Mouse (Mus musculus): Measurements from ENCODE around the gene Slc6a20b. TPM values are rescaled to one million over a fixed set of nuclear protein-coding genes. Genes with fewer than 3 reads are reported as not detected.

Slc6a20b gene
- not detected in 4 replicates for total RNA-seq (2023)

DNA sequence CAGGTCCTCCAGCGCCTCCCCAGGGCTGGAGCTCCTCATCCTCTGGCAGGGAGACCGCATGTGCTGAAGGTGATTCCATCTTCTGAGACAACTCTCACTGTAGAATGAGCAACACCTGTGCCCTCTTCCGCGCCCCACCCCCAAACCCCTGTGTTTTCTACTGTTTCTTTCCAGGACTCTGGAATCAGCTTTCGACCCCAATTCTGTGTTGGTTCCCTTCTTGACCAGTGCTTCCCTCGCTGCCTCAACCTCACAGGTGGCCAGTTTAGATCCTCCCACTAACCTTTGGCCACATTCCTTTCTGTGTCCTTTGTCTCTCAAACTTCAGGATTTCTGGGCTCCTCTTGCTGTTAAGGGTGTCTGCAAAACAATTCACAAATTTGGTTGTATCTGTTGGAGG lies at the start of gene Slc6a20b:
Gene Slc6a20b, minus strand, starts transcription at position 285 of the 400 bp plus-strand sequence.

DNA sequence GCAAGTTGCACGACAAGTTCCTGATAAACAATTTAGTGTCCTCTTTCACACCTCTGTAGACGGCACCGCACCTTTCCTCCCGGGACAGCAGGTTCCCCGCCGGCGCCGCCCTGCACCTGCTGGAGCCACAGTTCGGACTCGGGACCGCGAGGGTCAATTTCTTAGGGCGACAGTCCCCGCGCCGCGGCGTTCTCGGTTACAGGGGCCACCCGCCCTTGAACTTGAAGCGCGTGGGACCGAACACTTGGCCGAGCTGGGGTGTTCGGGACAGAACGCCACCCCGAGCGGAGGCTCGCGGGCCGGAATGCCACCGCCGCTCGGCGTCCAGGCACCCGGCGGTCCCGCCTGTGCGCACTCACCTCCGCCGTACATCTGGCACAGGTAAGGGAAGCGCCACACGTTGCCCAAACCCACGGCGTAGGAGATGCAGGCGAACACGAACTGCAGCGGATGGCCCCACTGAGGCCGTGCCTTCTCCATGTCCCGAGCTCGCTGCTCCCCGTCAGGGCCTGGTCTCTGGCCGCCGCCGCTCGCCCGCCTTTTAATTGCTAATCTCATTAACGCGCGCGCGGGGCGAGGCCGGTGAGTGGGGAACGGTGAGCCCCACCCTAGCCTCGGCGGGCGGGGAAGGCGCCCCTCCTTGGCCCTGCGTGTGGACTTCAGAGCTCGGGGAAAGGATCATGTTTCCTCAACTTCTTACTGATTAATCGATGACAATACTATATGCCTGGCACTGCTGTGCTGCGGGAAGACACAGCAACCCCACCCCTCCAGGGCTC lies 46.2 kb upstream of the Slc6a20b start, which contains the start of the genes Ccr9 and Slc6a20a:
Gene Ccr9, plus strand, starts transcription at position 113 of the 779 bp plus-strand sequence.
Gene Slc6a20a, minus strand, starts transcription at position 559 of the 779 bp plus-strand sequence.

Other genes with a start within 250 kb of the Slc6a20b start
- 134 to 158 TPM (median 145 TPM) in 4 replicates for gene Limd1, start 153.9 kb downstream of the Slc6a20b start, total RNA-seq (2023)
- 21.1 to 28.2 TPM (median 23.9 TPM) in 4 replicates for gene Sacm1l, start 102.8 kb downstream of the Slc6a20b start, total RNA-seq (2023)
- 0.78 to 1.0 TPM (median 1.0 TPM) in 4 replicates for gene Ccr9, start 45.9 kb upstream of the Slc6a20b start, total RNA-seq (2023)
- not detected in 4 replicates for gene Slc6a20a, start 46.3 kb upstream of the Slc6a20b start, total RNA-seq (2023)
- gene Lztfl1, start 85.1 kb upstream of the Slc6a20b start, total RNA-seq (2023) = 270 to 295 TPM (median 292 TPM) in 4 replicates
- not detected in 4 replicates for gene Cxcr6, start 173.9 kb upstream of the Slc6a20b start, total RNA-seq (2023)
- 35.9 to 45.9 TPM (median 41.4 TPM) in 4 replicates for gene Fyco1, start 219.3 kb upstream of the Slc6a20b start, total RNA-seq (2023)
- gene Xcr1, start 229.5 kb upstream of the Slc6a20b start, total RNA-seq (2023) = 0.12 to 0.18 TPM (median 0.13 TPM) in 3 of 4 replicates, not detected in the other